Mouse (Mus musculus): Measurements from ENCODE around the gene Kcna6.

The Kcna6 gene

DNA sequence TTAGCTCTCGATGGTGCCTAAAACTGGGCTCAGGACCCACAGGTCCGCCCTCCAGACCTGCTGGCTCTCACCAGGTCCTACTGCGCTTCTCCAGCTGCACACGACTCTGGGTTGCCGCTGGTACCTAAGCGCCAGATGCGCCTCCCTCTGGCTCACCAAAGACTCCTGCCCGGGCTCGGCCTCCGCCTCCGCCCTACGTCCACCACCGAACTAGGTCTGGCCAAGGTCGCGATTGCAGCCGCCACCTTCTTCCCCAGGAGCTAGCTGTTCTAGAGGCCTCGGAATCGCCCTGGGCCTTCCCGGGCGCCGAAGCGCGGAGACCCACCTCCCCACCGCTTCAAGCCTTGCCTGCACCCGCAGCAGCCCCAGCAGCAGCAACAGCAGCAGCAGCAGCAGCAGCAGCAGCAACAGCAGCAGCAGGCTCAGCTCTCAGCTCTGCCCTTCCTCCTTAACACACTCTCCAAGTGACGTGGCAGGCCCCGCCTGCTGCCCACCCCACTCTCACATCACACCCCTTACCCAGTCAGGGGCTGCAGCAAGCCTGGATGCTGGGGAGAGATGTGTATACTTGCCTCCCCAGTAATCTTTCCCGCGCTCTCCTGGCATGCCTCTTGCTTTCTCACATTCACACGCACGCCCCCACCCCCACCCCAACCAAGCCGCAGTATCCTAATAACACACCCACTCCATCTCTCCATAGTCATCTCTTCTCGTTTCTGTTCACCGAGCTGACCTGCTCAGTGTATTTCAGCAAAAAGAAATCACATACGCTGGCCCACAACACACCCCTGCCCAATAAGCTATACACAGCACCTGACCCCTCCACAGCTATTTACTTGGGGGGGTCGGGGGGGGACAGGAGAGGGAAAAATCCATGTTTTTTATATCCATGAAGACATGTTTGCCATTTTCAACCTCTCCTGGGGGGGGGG is at the start of gene Kcna6:
TSS of gene Kcna6 (minus strand) at position 464 of the 932 bp plus-strand sequence.
- in situ Hi-C loops (cut with MboI, MseI), result no loop called here

DNA sequence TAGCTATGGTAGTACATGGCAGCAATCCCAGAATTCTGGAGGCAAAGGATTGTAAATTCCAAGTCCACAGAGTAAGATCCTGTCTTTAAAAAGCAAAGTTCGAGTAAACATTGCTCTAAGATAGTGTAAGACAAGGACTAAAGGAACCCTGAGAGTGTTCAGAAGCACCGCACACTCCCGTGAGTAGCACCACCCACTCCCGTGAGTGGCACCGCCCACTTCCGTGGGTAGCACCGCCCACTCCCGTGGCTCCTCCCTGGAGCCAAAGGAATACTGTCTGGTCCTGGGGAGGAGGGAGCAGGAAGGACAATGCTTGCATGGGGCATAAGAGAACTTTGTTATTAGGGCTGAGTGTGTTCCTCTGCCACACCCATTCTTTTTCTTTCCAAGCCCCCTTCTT is 48.4 kb upstream of the Kcna6 start:
- in situ Hi-C loops (cut with MboI, MseI), result no loop called here

GRCm38 (mm10) chr6:126784206-126784605 is 43.7 kb upstream of the Kcna6 start:
- in situ Hi-C loops (cut with MboI, MseI), result no loop called here

GRCm38 (mm10) chr6:126783651-126784066 is 43.2 kb upstream of the Kcna6 start:
- in situ Hi-C loops (cut with MboI, MseI), result no loop called here

- in situ Hi-C loops (cut with MboI, MseI), result no loop called here
These were observed 42.6 kb upstream of the Kcna6 start for GRCm38 (mm10) chr6:126783056-126783455.

- in situ Hi-C loops (cut with MboI, MseI), result no loop called here
These were observed 37.4 kb upstream of the Kcna6 start for GRCm38 (mm10) chr6:126777889-126778288.

DNA sequence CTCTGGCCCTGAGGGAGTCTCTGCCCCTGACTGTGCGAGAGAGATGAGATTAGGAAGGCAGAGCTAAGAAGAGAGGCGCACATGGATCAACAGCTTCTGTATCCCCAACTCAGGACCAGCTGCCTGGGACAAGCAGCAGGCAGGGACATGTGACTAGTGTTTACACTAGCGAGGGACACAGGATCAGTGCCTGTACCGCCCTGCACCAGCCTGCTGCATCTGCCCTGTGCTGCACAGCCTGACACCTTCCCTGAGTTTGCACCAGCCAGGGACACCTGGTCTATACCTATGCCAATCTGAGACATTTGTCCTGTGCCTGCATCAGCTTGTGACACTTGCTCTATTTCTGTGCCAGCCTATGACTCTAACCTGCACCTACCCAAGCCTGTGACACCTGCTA is 33.4 kb upstream of the Kcna6 start:
- in situ Hi-C loops (cut with MboI, MseI), result no loop called here

DNA sequence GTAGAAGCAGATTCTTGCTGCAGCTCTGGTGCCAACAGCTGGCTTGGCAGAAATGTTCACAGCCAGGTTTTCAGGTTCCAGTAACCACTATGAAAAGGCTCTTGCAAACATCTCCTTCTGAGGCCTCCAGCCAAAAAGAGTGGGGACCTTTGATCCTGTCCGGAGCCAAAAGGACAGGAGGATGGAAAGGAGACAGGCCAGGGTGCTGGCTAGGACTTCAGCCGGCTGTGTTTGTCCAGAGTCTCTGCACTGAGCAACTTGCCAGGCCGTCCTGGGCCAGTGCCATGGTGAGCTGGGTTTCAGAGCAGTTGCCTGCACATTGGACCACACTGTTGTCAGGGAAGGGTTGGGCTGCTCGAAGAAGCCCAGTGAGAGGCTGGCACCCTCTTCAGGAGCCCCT is 31.9 kb upstream of the Kcna6 start:
- in situ Hi-C loops (cut with MboI, MseI), result no loop called here

DNA sequence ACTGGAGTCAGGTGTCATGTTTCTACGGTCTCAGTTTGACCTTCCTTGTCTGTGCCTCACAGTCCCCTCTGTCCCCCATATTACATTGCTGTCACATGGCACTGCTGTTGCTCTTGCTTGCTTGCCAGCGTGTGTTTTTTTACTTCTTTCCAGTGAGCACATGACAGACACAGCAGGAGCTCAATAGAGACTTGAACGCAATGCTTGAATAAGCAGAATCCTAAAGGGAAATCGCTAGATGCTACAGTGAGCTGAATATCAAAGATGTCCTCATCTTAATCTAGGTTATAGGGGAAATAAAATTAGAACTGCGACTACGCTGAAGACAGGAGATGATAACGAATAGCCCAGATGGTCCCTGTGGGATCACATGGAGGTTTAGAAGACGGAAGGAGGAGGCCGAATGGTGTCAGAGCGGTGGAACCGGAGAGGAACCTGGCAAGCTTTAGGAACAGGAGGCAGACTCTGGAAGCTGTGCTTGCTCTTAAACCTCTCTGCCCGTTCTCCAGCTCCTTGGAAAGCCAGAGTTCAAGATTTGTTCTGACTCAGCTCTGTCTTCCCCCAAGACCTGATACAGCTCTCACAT is 29.8 kb upstream of the Kcna6 start:
- in situ Hi-C loops (cut with MboI, MseI), result no loop called here

- in situ Hi-C loops (cut with MboI, MseI), result no loop called here
These were observed 28.6 kb upstream of the Kcna6 start for GRCm38 (mm10) chr6:126768957-126769665.

- in situ Hi-C loops (cut with MboI, MseI), result no loop called here
These were observed 27.4 kb upstream of the Kcna6 start for GRCm38 (mm10) chr6:126767610-126768532.

GRCm38 (mm10) chr6:126766552-126766951 is 26.1 kb upstream of the Kcna6 start:
- in situ Hi-C loops (cut with MboI, MseI), result no loop called here

DNA sequence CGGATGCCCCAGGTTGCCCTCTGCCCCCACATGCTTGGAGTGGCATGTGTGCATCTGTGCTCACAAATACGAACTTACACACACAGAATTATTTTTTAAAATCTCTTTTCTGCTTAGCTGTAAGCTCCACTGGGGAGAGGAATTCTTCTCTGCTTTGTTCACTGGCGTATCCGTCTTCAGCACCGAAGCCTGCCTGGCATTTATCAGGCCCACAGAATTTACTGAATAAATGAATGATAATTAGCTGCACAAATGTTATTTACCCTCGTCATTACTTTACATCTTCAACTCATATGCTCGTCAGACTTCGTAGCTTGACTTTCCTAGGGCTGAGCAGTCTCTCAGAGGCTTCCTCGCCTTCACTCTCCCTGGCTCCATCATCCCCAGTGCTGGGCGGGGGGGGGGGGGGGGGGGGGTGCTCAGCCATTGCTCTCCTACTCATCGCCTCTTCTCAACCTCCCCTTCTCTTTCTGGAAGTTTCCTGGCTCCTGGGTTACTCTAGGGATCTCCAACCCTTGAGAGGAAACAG is 24.2 kb upstream of the Kcna6 start:
- in situ Hi-C loops (cut with MboI, MseI), result no loop called here

- in situ Hi-C loops (cut with MboI, MseI), result no loop called here
These were observed 20.9 kb upstream of the Kcna6 start for GRCm38 (mm10) chr6:126761362-126761761.

DNA sequence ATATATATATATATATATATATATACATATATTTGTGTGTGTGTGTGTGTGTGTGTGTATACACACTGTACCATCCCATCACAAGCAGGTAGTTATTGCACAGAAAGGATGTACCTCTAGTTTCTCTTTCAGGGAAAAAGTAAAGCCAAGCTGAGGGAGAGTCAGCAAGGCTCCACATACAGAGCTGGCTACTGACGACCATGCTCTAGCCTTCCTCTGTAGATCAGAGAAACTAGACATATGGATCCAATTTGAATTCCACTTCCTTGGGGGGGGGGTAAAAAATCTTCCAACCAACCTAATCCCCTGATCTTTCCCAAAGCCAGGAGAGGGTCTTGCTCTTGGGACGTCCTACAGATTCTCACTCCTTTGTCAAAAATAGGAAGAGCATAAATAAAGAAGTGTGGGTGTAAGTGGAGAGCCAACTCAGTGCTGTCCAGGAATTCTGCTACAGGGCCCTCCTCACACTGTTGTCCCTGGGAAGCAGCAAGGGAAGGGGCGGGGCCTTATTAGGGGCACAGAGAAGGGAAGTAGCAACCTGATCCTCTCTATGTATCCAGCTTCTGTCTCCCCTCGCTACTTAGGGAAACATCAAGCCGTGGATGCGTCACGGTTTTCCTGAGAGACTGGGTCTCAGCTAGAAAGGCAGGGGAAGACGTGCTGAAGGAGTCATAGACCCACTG is 15.4 kb upstream of the Kcna6 start:
- in situ Hi-C loops (cut with MboI, MseI), result no loop called here

- in situ Hi-C loops (cut with MboI, MseI), result no loop called here
These were observed 12.0 kb upstream of the Kcna6 start for GRCm38 (mm10) chr6:126752520-126752919.

DNA sequence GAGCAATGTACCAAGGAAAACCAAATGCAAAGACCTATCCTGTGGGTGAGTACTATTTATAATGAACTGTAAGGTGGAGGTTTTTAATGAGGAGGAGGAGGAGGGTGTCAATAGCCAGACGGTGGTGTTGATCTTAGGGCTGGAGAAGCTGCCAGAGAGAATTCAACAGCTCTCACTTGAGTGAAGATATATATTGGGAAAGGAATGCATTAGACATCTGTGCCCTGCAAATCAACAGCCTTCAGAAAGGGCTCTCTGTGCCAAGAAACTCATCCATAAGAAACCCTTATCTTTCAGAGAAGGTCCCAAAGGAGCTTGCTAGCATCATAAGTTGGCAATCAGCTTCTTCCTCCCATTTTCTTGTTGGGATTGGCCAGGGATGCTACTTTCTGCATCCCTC is 5.4 kb upstream of the Kcna6 start:
- in situ Hi-C loops (cut with MboI, MseI), result no loop called here

DNA sequence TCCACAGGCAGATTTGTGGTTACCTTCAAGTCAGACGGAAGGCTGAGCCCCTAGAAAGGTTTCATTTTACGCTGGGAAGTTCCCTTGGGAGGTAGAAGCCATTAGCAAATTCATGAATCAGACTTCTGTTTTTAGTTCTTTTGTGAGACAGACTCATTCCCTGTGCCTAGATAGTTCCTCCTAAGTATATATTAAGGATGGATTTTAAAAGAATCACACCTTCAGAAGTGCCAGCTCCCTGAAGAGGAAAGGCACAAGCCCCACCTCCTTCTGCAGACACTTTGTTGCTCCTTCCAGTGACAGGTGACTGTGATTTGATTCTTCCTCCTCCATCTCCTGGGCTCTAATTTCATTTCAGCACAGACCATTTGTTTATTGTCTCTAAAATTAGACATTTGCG is 2.1 kb upstream of the Kcna6 start:
- in situ Hi-C loops (cut with MboI, MseI), result no loop called here

- in situ Hi-C loops (cut with MboI, MseI), result no loop called here
These were observed 906 bp downstream of the Kcna6 start for GRCm38 (mm10) chr6:126739326-126740210.

DNA sequence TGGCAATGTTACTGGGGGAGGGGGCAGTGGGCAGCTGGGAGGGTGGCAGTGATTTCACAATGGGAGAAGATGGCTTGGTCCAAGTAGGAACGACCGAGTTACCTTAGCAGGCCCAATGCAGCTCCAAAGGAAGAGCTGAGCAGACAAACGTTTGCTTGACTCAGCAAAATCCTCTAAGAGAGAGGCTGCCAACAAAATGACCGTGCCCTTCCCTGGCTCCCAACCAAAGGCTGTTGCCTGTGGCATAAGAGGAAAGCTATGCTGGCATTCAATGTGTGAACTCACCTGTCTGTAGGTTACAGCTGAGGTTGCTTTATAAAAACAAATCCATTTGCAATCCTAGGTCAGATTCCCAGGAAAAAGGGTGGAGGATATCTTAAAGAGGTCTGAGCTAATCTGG is 3.5 kb downstream of the Kcna6 start:
- in situ Hi-C loops (cut with MboI, MseI), result no loop called here

Data from T-helper 1 cell (primary cell).